Mouse (Mus musculus): ENCODE data around the gene Zfp541. TPM values are rescaled to one million over a fixed set of nuclear protein-coding genes. Genes with fewer than 3 reads are reported as not detected.

Gene Zfp541
- total and polyA plus RNA-seq, 3 experiments, result 0.01 TPM; not detected in 2

DNA sequence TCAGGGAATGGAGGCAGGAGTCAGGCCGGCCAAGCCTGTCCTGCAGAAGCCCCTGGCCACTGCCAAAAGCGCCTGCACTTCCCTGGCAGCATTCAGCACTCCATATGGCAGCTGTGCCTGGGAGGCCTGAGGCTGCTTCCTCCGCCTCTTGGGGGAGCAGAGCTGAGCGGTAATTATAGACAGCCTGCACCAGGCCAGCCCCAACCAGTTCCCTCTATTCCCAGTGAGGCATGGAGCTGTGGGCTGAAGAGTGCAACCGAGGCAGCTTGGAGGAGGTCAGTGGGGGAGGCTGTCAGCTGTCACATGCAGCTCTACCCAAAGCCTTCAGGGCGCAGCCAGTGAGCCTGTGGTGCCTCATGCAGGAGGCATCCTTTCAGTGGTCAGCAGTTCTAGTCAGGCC lies 42.1 kb downstream of the Zfp541 start:
- peaks cover 40% of the 10 kb centered on the region for H3K79me2 ChIP-seq (ENCODE audit: control insufficient read depth, insufficient read depth, low read length, poor library complexity)
- no peak for TF ChIP-seq POLR2AphosphoS2 (IDR thresholded peaks at IDR 0.05; ENCODE audit: low read length)
- no peak for TF ChIP-seq TBP (IDR thresholded peaks at IDR 0.05; ENCODE audit: low read depth, low read length)
- no peak for TF ChIP-seq CHD2 (IDR thresholded peaks at IDR 0.05; ENCODE audit: low read length)
- TF ChIP-seq SMC3 (IDR thresholded peaks at IDR 0.05; ENCODE audit: low read depth, low read length), result no peak
- no peak for TF ChIP-seq ZNF384 (IDR thresholded peaks at IDR 0.05; ENCODE audit: low read depth, low read length)
- TF ChIP-seq TCF12 (IDR thresholded peaks at IDR 0.05; ENCODE audit: low read depth, low read length), result no peak
- no peak for TF ChIP-seq TAL1 (IDR thresholded peaks at IDR 0.05; ENCODE audit: low read length)
- TF ChIP-seq USF1 (IDR thresholded peaks at IDR 0.05; ENCODE audit: low read depth, low read length), result no peak
- TF ChIP-seq MYB (IDR thresholded peaks at IDR 0.05; ENCODE audit: low read depth, low read length), result no peak
- no peak for TF ChIP-seq NRF1 (IDR thresholded peaks at IDR 0.05; ENCODE audit: insufficient read depth, low read depth, low read length, poor library complexity, severe bottlenecking)
- TF ChIP-seq GATA1 (IDR thresholded peaks at IDR 0.05; ENCODE audit: low read depth, low read length), result no peak
- no peak for TF ChIP-seq SIN3A (IDR thresholded peaks at IDR 0.05; ENCODE audit: low read length)
- TF ChIP-seq E2F4 (IDR thresholded peaks at IDR 0.05; ENCODE audit: borderline replicate concordance, low read depth, low read length), result no peak
- no peak for TF ChIP-seq EP300 (IDR thresholded peaks at IDR 0.05; ENCODE audit: low read depth in 1 of 2, low read length in 2 of 2)
- no peak for TF ChIP-seq ZC3H11A (IDR thresholded peaks at IDR 0.05; ENCODE audit: low read depth, low read length)
- TF ChIP-seq HCFC1 (IDR thresholded peaks at IDR 0.05; ENCODE audit: low read depth, low read length), result no peak
- H3K9ac ChIP-seq (ENCODE audit: control insufficient read depth, low read depth, low read length, poor library complexity, severe bottlenecking), result no peak overlapping the region
- no peak overlapping the region for H3K4me3 ChIP-seq (ENCODE audit: control insufficient read depth in 1 of 2, insufficient read depth in 1 of 2, low read depth in 2 of 2, low read length in 2 of 2)
- H3K9me3 ChIP-seq (replicated peaks; ENCODE audit: insufficient read depth, low read length), result no peaks in the 10 kb centered on the region
- DNase-seq (ENCODE audit: low read depth, low spot score), result no peak
- H3K27me3 ChIP-seq (ENCODE audit: control insufficient read depth in 1 of 2, insufficient read depth in 2 of 2, low read length in 2 of 2), result no peaks in the 10 kb centered on the region
- H3K36me3 ChIP-seq (ENCODE audit: control insufficient read depth in 1 of 2, insufficient read depth in 2 of 2, low read length in 2 of 2), result peaks cover 0 to 12% of the 10 kb centered on the region in 2 experiments; a peak in 2 of 4 replicates
- H3K27ac ChIP-seq (ENCODE audit: control insufficient read depth, low read depth, low read length), result no peak overlapping the region
- peaks cover 0 to 12% of the 10 kb centered on the region in 2 experiments; a peak in 1 of 4 replicates for H3K4me1 ChIP-seq (ENCODE audit: control insufficient read depth in 1 of 2, insufficient read depth in 2 of 2, low read length in 2 of 2)

DNA sequence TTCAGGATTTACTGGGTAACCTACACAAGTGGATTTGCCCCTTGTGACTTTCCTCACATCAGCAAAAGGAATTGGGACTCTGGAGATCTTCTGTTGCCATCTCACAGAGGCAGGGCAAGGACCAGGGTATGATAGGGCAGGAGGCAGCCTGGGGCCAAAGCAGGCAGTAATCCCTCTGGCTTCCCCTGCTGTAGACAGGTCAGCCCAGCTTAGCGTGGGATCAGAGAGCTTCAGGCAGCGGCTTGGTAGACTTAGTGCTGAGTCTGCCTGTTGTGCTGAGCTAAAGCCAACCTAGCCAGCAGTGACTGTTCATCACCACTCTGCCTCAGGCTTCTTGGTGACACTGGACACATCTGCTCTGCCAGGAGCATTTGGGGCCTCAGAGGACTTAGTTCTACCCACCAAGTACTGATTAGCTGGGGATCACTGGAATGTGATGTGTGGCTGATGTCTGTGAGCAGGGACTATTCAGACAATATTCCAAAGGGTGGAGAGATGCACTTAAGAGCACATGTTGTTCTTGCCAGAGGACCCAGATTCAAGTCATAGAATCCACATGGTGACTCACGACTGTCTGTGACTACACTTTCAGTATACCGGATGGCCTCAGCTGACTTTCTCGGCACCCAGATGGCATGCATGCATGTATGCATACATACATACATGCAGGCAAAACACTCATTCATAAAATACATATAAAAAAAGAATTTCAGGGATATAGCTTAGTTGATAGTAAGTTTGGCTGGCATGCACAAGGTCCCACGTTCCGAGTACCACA lies 43.2 kb downstream of the Zfp541 start:
- peaks cover 0 to 6% of the 10 kb centered on the region in 2 experiments; a peak in 1 of 4 replicates for H3K4me1 ChIP-seq (ENCODE audit: control insufficient read depth in 1 of 2, insufficient read depth in 2 of 2, low read length in 2 of 2)
- peaks cover 30% of the 10 kb centered on the region for H3K79me2 ChIP-seq (ENCODE audit: control insufficient read depth, insufficient read depth, low read length, poor library complexity)
- no peak for DNase-seq (ENCODE audit: low read depth, low spot score)
- H3K36me3 ChIP-seq (ENCODE audit: control insufficient read depth in 1 of 2, insufficient read depth in 2 of 2, low read length in 2 of 2), result peaks cover under 1 to 6% of the 10 kb centered on the region in 2 experiments; a peak in 2 of 4 replicates
- no peak overlapping the region for H3K9ac ChIP-seq (ENCODE audit: control insufficient read depth, low read depth, low read length, poor library complexity, severe bottlenecking)
- no peaks in the 10 kb centered on the region for H3K27me3 ChIP-seq (ENCODE audit: control insufficient read depth in 1 of 2, insufficient read depth in 2 of 2, low read length in 2 of 2)
- TF ChIP-seq CHD2 (IDR thresholded peaks at IDR 0.05; ENCODE audit: low read length) (no peak), POLR2A (IDR thresholded peaks at IDR 0.05; ENCODE audit: control insufficient read depth in 1 of 2, insufficient read depth in 1 of 2, low read depth in 1 of 2, low read length in 2 of 2, poor library complexity in 1 of 2) (no peak), POLR2AphosphoS2 (IDR thresholded peaks at IDR 0.05; ENCODE audit: low read length) (no peak), JUND (IDR thresholded peaks at IDR 0.05; ENCODE audit: low read depth, low read length) (no peak), ZMIZ1 (IDR thresholded peaks at IDR 0.05; ENCODE audit: low read depth, low read length) (no peak), UBTF (IDR thresholded peaks at IDR 0.05; ENCODE audit: borderline replicate concordance, insufficient read depth, low read depth, low read length) (no peak), MYB (IDR thresholded peaks at IDR 0.05; ENCODE audit: low read depth, low read length) (no peak)
- H3K4me3 ChIP-seq (ENCODE audit: control insufficient read depth in 1 of 2, insufficient read depth in 1 of 2, low read depth in 2 of 2, low read length in 2 of 2), result no peak overlapping the region
- H3K27ac ChIP-seq (ENCODE audit: control insufficient read depth, low read depth, low read length), result no peak overlapping the region
- no peaks in the 10 kb centered on the region for H3K9me3 ChIP-seq (replicated peaks; ENCODE audit: insufficient read depth, low read length)
